8 mouse cellular contexts compared by ENCODE assay signal in genomic region chr14:26637851-26638707, GRCm38 (mm10). TPM values are rescaled to one million over a fixed set of nuclear protein-coding genes. Genes with fewer than 3 reads are reported as not detected.
DNase-seq lines count a peak whose midpoint lies in the region; ATAC-seq lines count a peak whose summit lies in the region.

Gene Arf4, plus strand, starts transcription at chr14:26638074.

- H3K4me3 ChIP-seq in hindbrain, embryonic 15.5 days: peak within 1 kb of the TSS; percentile 91

- peak; percentile 99 for DNase-seq in T-cell, adult 2 months (ENCODE audit: low spot score)
- peak; percentile 97 to 99 for DNase-seq in cerebellum, postnatal 36 days
- DNase-seq in frontal cortex, postnatal 36 days (ENCODE audit: low spot score in 2 of 2): peak; percentile 98 to 99
- peak; percentile 98 for DNase-seq in left cerebral cortex, adult 11 months (ENCODE audit: low spot score)
- DNase-seq in lung, postnatal 4 days: peak; percentile 98 to 99
- peak; percentile 94 for DNase-seq in retina, postnatal 7 days (ENCODE audit: low read depth, low spot score)
- peak; percentile 98 for DNase-seq in urinary bladder, adult 2 months (ENCODE audit: low spot score)

- H3K4me1 ChIP-seq in hindbrain, embryonic 15.5 days (replicated peaks): peaks cover 28% of the 10 kb centered on the region

- H3K27ac ChIP-seq in hindbrain, embryonic 15.5 days (replicated peaks): peak within 1 kb of the TSS; percentile 95

- peak; percentile 99 for ATAC-seq in hindbrain, embryonic 15.5 days (ENCODE audit: low FRiP score, low read depth)

- H3K36me3 ChIP-seq in hindbrain, embryonic 15.5 days: no peaks in the 10 kb centered on the region; the same call in 1 of the 2 replicates

- no peaks in the 10 kb centered on the region for H3K27me3 ChIP-seq in hindbrain, embryonic 15.5 days

- H3K9me3 ChIP-seq in hindbrain, embryonic 15.5 days: no peaks in the 10 kb centered on the region

- under 1% methylated on average over 83 of the region's 83 CpGs for WGBS in hindbrain, embryonic 15.5 days

- H3K4me2 ChIP-seq in hindbrain, embryonic 15.5 days: peak within 1 kb of the TSS; percentile 71

- peak within 1 kb of the TSS; percentile 93 for H3K9ac ChIP-seq in hindbrain, embryonic 15.5 days

RNA-seq across cellular contexts. Expression of gene Arf4, which starts in this region (rescaled TPM):
- 485 and 504 TPM in 2 replicates for polyA plus RNA-seq in hindbrain, embryonic 15.5 days (2015; fragmentation: Nextera tagmentation; extraction: Ambion mirVana)
- 193 and 214 TPM in 2 replicates for polyA plus RNA-seq in urinary bladder, adult 2 months (2012; rRNA removed)

Comparison
In these comparisons a context has a peak if more than half of its experiments do, and no peak if none do; other contexts are left out.
1. Peak in every context shown above with its lines: DNase-seq, ATAC-seq, H3K4me3 ChIP-seq and H3K27ac ChIP-seq.